Mouse (Mus musculus) heart, embryonic 11.5 days (tissue): ENCODE results near the gene Gnaq. TPM values are rescaled to one million over a fixed set of nuclear protein-coding genes. Genes with fewer than 3 reads are reported as not detected.

Source experiments
- ATAC-seq: fragments of 200-750 bp; cut with Nextera tagmentation; replicated peaks from 2 replicates; pipeline ENCODE4 v1.8.0; 2017; ENCODE audit warnings: moderate library complexity; ENCODE audit not compliant: insufficient number of reproducible peaks, low FRiP score, low TSS enrichment
- H3K27ac ChIP-seq: fragments of 300-500 bp; sonication (generic); 2 replicates; pipeline ENCODE4 v1.5.1; 2014; ENCODE audit warnings: mild to moderate bottlenecking, low read depth, low read length
- H3K27me3 ChIP-seq: fragments of 300-500 bp; sonication (generic); 2 replicates; pipeline ENCODE4 v1.6.1; 2014; ENCODE audit warnings: mild to moderate bottlenecking, low read length, mixed read lengths; ENCODE audit not compliant: control insufficient read depth, insufficient read depth
- H3K36me3 ChIP-seq: fragments of 300-500 bp; sonication (generic); 2 replicates; pipeline ENCODE4 v1.6.1; 2014; ENCODE audit warnings: mild to moderate bottlenecking, low read length, moderate library complexity, mixed read lengths; ENCODE audit not compliant: control insufficient read depth, insufficient read depth
- H3K4me1 ChIP-seq: fragments of 300-500 bp; sonication (generic); 2 replicates; pipeline ENCODE4 v1.6.1; 2014; ENCODE audit warnings: low read length; ENCODE audit not compliant: control insufficient read depth, insufficient read depth
- H3K4me2 ChIP-seq: fragments of 300-500 bp; sonication (generic); 2 replicates; pipeline ENCODE4 v1.6.1; 2014; ENCODE audit warnings: mild to moderate bottlenecking, moderate library complexity
- H3K4me3 ChIP-seq: fragments of 300-500 bp; sonication (generic); 2 replicates; pipeline ENCODE4 v1.5.1; 2014; ENCODE audit warnings: low read depth, low read length
- H3K9ac ChIP-seq: fragments of 300-500 bp; sonication (generic); 2 replicates; pipeline ENCODE4 v1.6.1; 2014; ENCODE audit warnings: mild to moderate bottlenecking, low read depth, low read length, moderate library complexity
- H3K9me3 ChIP-seq: fragments of 300-500 bp; sonication (generic); replicated peaks from 2 replicates; pipeline ENCODE4 v1.6.1; 2016; ENCODE audit warnings: low read length; ENCODE audit not compliant: control insufficient read depth
- WGBS: fragments of 180-500 bp; shearing (Covaris S2); extraction: QIAGEN DNeasy Blood & Tissue Kit; methylation state at CpG from one replicate; pipeline ENCODE4 v1.1.7; 2014; ENCODE audit not compliant: insufficient replicate concordance; 5-methylcytosine and 5-hydroxymethylcytosine counted together
- polyA plus RNA-seq: library from polyadenylated mRNA; unstranded; fragments of >200 nt; fragmentation: Nextera tagmentation; extraction: Ambion mirVana; gene quantifications from 2 replicates; pipeline ENCODE4 v1.2.1, GENCODE M21; 2014

Gnaq gene
- polyA plus RNA-seq, 1 experiment from 2014 or later, result 9.2 TPM

DNA sequence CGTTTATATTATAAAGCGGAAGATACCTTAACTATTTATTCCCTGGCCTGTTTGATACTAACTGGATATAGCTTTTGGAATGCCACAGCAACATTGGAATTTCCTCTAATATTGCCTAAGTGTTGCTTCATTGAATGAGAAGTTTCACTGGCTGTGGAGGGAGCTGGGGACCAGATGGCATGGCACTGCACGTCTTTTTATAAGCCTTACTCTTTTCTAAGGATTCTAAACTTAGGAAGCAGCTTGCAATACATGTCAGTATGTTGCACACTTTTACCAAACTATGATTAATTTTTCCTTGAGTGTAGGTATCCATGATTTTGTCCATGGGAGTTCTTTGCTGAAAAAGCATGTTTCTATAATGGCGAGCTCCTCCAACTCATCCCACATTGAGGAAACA is 87.3 kb downstream of the Gnaq start:
- H3K4me3 ChIP-seq, result no peak overlapping the region
- H3K9ac ChIP-seq, result no peak overlapping the region
- ATAC-seq, result no peak
- H3K27me3 ChIP-seq, result no peaks in the 10 kb centered on the region
- 0 out of 2 replicates have a peak, but pooled peaks cover 2% of the 10 kb centered on the region for H3K4me1 ChIP-seq
- H3K9me3 ChIP-seq, result no peaks in the 10 kb centered on the region
- no peak overlapping the region for H3K4me2 ChIP-seq
- H3K36me3 ChIP-seq, result peaks cover 6% of the 10 kb centered on the region; the same call in 1 of the 2 replicates
- H3K27ac ChIP-seq, result no peak overlapping the region
- WGBS, result 78% methylated on average over 4 of the region's 4 CpGs

DNA sequence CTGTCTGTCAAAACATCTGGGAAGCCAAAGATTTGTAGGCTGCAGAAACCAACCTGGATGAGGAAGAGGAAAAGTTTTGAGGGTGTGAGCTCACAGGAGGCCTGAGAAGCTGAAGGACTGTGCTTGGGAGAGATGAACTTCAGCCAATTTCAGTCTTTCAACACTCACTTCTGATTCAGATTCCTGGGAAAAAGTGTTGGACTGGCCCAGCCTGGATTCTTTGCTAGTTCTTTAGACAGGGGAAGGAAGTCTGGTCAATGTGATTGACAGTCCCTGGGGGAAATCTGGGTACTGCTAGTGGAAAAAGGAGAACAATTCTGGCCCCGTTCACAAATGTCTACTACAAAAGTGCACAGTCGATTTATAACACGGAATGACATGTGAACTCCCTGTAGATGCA is 89.9 kb downstream of the Gnaq start:
- peaks cover 12% of the 10 kb centered on the region for H3K36me3 ChIP-seq
- 0 out of 2 replicates have a peak, but pooled peaks cover 2% of the 10 kb centered on the region for H3K4me1 ChIP-seq
- H3K4me2 ChIP-seq, result no peak overlapping the region
- no peak for ATAC-seq
- no peaks in the 10 kb centered on the region for H3K9me3 ChIP-seq
- WGBS, result 49% methylated on average over 3 of the region's 3 CpGs
- no peak overlapping the region for H3K9ac ChIP-seq
- H3K27ac ChIP-seq, result no peak overlapping the region
- H3K4me3 ChIP-seq, result no peak overlapping the region
- no peaks in the 10 kb centered on the region for H3K27me3 ChIP-seq

DNA sequence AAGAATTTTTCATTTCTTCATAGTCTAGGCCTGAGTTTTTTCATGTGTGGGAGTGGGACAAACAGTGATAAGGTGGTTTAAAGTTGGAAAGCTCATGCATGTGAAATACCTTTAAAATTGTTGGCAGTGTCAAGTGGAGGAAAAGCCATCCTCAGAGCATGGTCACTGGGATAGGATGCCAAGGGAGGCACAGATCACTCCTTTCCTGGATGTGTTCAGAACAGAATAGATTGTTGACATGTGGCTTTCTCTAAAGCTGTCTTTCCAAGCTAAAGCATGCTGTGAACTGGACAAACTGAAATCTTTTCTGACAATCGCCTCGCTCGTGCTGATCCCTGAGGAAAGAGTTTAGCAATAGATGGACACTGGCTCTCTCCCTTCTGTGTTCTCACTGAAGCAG is 90.5 kb downstream of the Gnaq start:
- Histone ChIP-seq H3K36me3 (peaks cover 12% of the 10 kb centered on the region), H3K4me1 (0 out of 2 replicates have a peak, but pooled peaks cover 2% of the 10 kb centered on the region), H3K27me3 (no peaks in the 10 kb centered on the region), H3K4me2 (no peak overlapping the region), H3K4me3 (no peak overlapping the region), H3K9ac (no peak overlapping the region), H3K9me3 (no peaks in the 10 kb centered on the region), H3K27ac (no peak overlapping the region)
- WGBS, result 86% methylated on average over 3 of the region's 3 CpGs
- no peak for ATAC-seq

DNA sequence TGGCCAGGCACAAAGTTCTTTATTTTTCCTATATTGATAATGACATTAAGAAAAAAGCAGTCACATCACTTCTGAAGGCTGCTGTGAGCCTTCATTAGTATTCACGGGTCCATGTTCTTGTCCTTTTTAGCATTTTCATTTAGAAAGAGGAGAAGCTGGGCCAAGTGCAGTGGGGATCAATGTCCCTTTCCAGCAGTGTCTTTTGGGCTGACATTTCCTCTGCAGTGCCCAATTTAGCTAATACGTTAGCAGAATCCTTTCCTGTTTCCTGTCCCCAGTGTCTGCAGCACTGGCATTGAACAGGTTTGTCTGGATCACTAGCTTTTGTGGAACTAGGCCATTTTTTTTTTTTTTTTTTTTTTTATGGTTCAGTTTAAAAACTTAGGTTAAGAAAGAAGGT is 92.2 kb downstream of the Gnaq start:
- 65% methylated on average over 2 of the region's 2 CpGs for WGBS
- ATAC-seq, result no peak
- H3K4me3 ChIP-seq, result no peak overlapping the region
- no peak overlapping the region for H3K27ac ChIP-seq
- H3K27me3 ChIP-seq, result no peaks in the 10 kb centered on the region
- H3K9ac ChIP-seq, result no peak overlapping the region
- H3K36me3 ChIP-seq, result peaks cover 8% of the 10 kb centered on the region
- no peaks in the 10 kb centered on the region for H3K9me3 ChIP-seq
- 0 out of 2 replicates have a peak, but pooled peaks cover 2% of the 10 kb centered on the region for H3K4me1 ChIP-seq
- H3K4me2 ChIP-seq, result no peak overlapping the region

DNA sequence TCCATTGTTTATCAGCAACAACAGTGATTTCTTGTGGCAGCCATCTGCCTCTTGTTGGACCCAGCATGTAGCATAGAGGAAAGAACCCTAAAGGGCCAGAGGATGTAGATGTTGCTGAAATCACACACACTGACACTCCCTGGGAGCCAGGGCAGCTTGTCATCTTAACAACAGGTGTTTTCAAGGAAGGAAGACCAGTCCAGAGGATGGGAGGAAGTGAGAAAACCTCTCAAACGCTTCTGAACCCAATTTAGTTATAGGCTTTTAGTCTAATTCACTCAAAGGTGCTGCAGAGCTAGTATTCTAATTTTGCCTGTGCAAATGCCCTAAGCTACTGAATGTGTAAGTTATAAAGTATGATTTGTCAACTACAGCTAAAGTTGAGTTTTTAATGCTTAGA is 99.0 kb downstream of the Gnaq start:
- no peaks in the 10 kb centered on the region for H3K4me1 ChIP-seq
- H3K9ac ChIP-seq, result no peak overlapping the region
- ATAC-seq, result no peak
- H3K9me3 ChIP-seq, result no peaks in the 10 kb centered on the region
- 68% methylated on average over 1 of the region's 1 CpGs for WGBS
- H3K27ac ChIP-seq, result no peak overlapping the region
- H3K4me2 ChIP-seq, result no peak overlapping the region
- no peak overlapping the region for H3K4me3 ChIP-seq
- H3K27me3 ChIP-seq, result no peaks in the 10 kb centered on the region
- H3K36me3 ChIP-seq, result no peaks in the 10 kb centered on the region

DNA sequence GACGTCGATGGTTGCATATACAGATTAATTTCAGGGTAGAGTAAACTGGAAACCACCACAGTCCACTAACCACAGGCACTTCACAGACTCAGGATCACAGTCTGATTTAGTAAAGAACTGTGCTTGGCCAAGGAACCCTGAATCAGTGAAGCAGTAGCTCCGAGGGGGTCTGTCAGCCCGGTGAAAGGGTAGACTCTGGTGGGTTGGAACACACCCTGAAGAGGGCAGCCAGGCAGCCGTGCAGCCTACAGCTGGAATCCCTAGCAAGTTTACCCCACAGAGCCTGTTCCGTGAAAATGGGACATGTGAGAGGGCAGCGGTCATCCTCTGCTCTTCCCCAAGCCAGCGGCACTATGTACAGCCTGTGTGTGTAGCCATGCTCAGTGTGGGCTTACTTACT is 103.0 kb downstream of the Gnaq start:
- Histone ChIP-seq H3K9me3 (no peaks in the 10 kb centered on the region), H3K27ac (no peak overlapping the region), H3K27me3 (no peaks in the 10 kb centered on the region), H3K36me3 (no peaks in the 10 kb centered on the region), H3K4me3 (no peak overlapping the region), H3K4me1 (peaks cover 18% of the 10 kb centered on the region), H3K9ac (no peak overlapping the region), H3K4me2 (no peak overlapping the region)
- no peak for ATAC-seq
- 84% methylated on average over 8 of the region's 8 CpGs for WGBS

DNA sequence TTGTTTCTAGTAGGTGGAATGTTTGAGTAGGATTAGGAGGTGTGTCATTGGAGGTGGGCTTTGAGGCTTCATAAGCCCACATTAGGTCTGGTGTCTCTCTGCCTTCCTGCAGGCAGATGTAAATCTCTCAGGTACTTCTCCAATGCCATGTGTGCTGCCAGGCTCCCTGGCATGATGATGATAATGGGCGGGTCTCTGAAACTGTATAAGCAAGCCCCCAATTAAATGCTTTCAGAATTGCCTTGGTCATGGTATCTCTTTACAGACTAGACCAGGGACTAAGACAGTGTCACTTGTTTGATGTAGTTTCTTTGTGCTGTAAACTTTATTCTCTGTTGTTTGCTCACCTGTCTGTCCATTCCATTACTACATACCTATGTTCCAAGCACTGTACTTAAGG is 104.4 kb downstream of the Gnaq start:
- no peak overlapping the region for H3K4me3 ChIP-seq
- ATAC-seq, result no peak
- H3K9ac ChIP-seq, result no peak overlapping the region
- H3K27ac ChIP-seq, result no peak overlapping the region
- WGBS, result 93% methylated on average over 1 of the region's 1 CpGs
- H3K4me1 ChIP-seq, result peaks cover 29% of the 10 kb centered on the region
- no peaks in the 10 kb centered on the region for H3K27me3 ChIP-seq
- no peaks in the 10 kb centered on the region for H3K36me3 ChIP-seq
- no peaks in the 10 kb centered on the region for H3K9me3 ChIP-seq
- no peak overlapping the region for H3K4me2 ChIP-seq

DNA sequence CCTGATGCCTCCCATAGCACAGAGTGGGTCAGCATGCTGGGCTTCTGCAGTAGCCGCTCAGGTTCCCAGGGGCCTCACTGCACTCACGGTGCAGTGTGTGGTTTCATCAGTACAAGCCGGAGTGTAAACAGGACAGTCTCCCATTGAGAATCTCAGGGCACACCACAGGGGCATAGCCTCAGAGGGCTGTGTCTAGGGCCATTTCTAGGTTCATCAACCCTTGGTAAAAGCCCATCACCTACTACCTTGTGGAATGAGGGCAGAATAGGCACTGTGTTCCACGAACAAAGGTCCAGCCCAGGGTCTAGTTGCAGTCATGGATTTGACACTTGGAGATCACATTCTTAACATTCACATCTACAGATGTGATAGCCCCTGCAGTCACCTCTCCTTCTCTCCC is 105.4 kb downstream of the Gnaq start:
- Histone ChIP-seq H3K4me2 (no peak overlapping the region), H3K9me3 (no peaks in the 10 kb centered on the region), H3K4me3 (no peak overlapping the region), H3K27ac (no peak overlapping the region), H3K9ac (no peak overlapping the region), H3K36me3 (no peaks in the 10 kb centered on the region), H3K4me1 (peaks cover 37% of the 10 kb centered on the region), H3K27me3 (no peaks in the 10 kb centered on the region)
- 70% methylated on average over 4 of the region's 4 CpGs for WGBS
- ATAC-seq, result no peak

DNA sequence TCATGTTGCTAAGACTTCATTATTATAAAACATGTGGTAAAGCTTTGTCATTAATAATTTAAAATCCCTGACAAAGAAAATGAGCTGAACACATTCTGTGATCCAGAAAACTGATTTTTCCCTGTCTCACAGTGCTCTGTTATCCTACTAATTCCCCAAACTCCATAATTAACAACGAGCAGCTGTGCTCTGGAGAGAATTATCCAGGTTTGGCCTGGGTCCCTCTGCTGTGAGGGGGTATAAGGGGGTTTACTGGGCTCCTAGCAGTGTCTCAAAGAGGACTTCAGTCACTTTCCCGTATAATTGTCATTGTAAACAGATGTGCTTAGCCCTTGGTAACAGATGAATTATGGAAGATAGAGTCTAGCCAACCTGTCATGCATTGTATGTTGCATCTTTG is 105.9 kb downstream of the Gnaq start:
- 75% methylated on average over 2 of the region's 2 CpGs for WGBS
- no peak for ATAC-seq
- no peaks in the 10 kb centered on the region for H3K9me3 ChIP-seq
- no peak overlapping the region for H3K4me2 ChIP-seq
- H3K4me3 ChIP-seq, result no peak overlapping the region
- peaks cover 37% of the 10 kb centered on the region for H3K4me1 ChIP-seq
- no peaks in the 10 kb centered on the region for H3K36me3 ChIP-seq
- H3K9ac ChIP-seq, result no peak overlapping the region
- no peak overlapping the region for H3K27ac ChIP-seq
- no peaks in the 10 kb centered on the region for H3K27me3 ChIP-seq
